Mouse (Mus musculus) E14TG2a.4 (cell line): ENCODE data around the gene Sox15.

ENCODE experiments used
- CTCF ChIP-seq: conservative IDR thresholded peaks from 2 replicates; pipeline ENCODE4 v1.5.1; 2014; ENCODE audit warnings: low read length
- NANOG ChIP-seq: IDR thresholded peaks from 2 replicates; pipeline ENCODE4 v1.6.1; 2014; ENCODE audit warnings: borderline replicate concordance, low read length, mixed read lengths
- POU5F1 ChIP-seq: IDR thresholded peaks from 2 replicates; pipeline ENCODE4 v1.6.1; 2014; ENCODE audit warnings: low read length, borderline replicate concordance

GRCm38 (mm10) chr11:69695361-69696181 is 40.5 kb downstream of the Sox15 start, which contains the start of the genes Tnfsf12 and Tnfsfm13:
- TF ChIP-seq CTCF (no peak), POU5F1 (no peak), NANOG (no peak)
